Mouse (Mus musculus): ENCODE data around the gene Capzb. TPM values are rescaled to one million over a fixed set of nuclear protein-coding genes. Genes with fewer than 3 reads are reported as not detected.

Capzb gene
- polyA plus RNA-seq, 1 experiment from 2014 or later = 340 TPM

- H3K9me3 ChIP-seq = no peaks in the 10 kb centered on the region
- H3K27me3 ChIP-seq = no peaks in the 10 kb centered on the region
- H3K9ac ChIP-seq = no peak overlapping the region
- H3K36me3 ChIP-seq = no peaks in the 10 kb centered on the region
- H3K4me1 ChIP-seq (replicated peaks) = no peaks in the 10 kb centered on the region
- H3K4me3 ChIP-seq = no peak overlapping the region
- H3K27ac ChIP-seq = no peak overlapping the region
- 73% methylated on average over 8 of the region's 8 CpGs for WGBS
- no peak overlapping the region for H3K4me2 ChIP-seq
- ATAC-seq (ENCODE audit: low FRiP score) = no peak
Measured at GRCm38 (mm10) chr4:139167107-139167506, 25.6 kb upstream of the Capzb start.

GRCm38 (mm10) chr4:139168985-139169747 lies 23.5 kb upstream of the Capzb start:
- no peak for ATAC-seq (ENCODE audit: low FRiP score)
- Histone ChIP-seq H3K36me3 (no peaks in the 10 kb centered on the region), H3K27me3 (no peaks in the 10 kb centered on the region), H3K4me3 (no peak overlapping the region), H3K9ac (no peak overlapping the region), H3K9me3 (no peaks in the 10 kb centered on the region), H3K4me1 (replicated peaks) (no peaks in the 10 kb centered on the region), H3K27ac (no peak overlapping the region), H3K4me2 (no peak overlapping the region)
- 78% methylated on average over 15 of the region's 15 CpGs for WGBS

- Histone ChIP-seq H3K9ac (no peak overlapping the region), H3K9me3 (no peaks in the 10 kb centered on the region), H3K36me3 (no peaks in the 10 kb centered on the region), H3K4me3 (no peak overlapping the region), H3K4me2 (no peak overlapping the region), H3K27me3 (no peaks in the 10 kb centered on the region), H3K27ac (no peak overlapping the region), H3K4me1 (replicated peaks) (no peaks in the 10 kb centered on the region)
- ATAC-seq (ENCODE audit: low FRiP score) = no peak
- 62% methylated on average over 12 of the region's 12 CpGs for WGBS
Measured at GRCm38 (mm10) chr4:139169748-139170279, 22.9 kb upstream of the Capzb start.

- peaks cover 3% of the 10 kb centered on the region; the same call in 1 of the 2 replicates for H3K9me3 ChIP-seq
- WGBS = 61% methylated on average over 20 of the region's 20 CpGs
- H3K4me2 ChIP-seq = no peak overlapping the region
- no peaks in the 10 kb centered on the region for H3K36me3 ChIP-seq
- H3K27me3 ChIP-seq = no peaks in the 10 kb centered on the region
- no peak overlapping the region for H3K27ac ChIP-seq
- H3K4me1 ChIP-seq (replicated peaks) = 0 out of 2 replicates have a peak, but pooled peaks cover 2% of the 10 kb centered on the region
- H3K4me3 ChIP-seq = no peak overlapping the region
- no peak for ATAC-seq (ENCODE audit: low FRiP score)
- no peak overlapping the region for H3K9ac ChIP-seq
Measured at GRCm38 (mm10) chr4:139175061-139175971, 17.4 kb upstream of the Capzb start.

DNA sequence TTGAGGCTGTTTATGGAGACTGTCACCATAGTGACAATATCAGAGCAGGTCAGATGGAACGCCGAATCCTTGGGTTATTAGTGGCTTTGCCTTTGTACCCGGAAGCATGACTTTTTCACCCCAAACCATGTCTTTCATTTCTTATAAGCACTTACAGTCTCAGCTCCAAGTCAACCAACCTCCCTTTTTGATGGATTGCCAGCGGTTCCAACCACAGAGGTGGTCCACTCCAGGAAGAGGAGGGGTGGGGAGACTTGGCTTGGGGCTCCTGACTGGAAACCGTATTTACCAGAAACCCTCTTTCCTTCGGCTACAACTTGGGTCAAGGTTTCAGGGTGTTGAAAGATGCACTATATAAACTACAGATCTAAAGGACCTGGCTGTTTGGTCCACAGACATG lies 16.7 kb upstream of the Capzb start:
- WGBS = 71% methylated on average over 6 of the region's 6 CpGs

DNA sequence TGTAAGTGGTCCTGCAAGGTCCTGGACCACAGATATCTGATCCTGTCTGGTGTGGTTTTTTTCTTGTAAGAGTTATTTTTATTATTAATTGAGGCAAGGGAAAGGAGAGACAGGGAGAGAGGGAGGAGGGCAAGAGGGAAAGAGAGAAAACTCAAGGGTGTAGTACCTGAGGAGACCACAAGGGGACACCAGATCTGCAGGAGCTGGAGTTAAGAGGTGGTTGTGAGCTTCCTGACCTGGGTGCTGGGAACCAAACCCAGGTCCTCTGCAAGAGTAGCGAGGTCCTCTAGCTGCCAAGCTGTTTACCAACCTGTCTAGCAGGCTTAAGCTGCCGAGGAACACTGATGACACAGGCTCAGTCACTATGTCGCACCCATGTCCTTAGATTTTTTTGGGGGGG lies 14.8 kb upstream of the Capzb start:
- Histone ChIP-seq H3K4me1 (replicated peaks) (0 out of 2 replicates have a peak, but pooled peaks cover 2% of the 10 kb centered on the region), H3K9ac (no peak overlapping the region), H3K36me3 (no peaks in the 10 kb centered on the region), H3K27me3 (no peaks in the 10 kb centered on the region), H3K27ac (no peak overlapping the region), H3K4me2 (no peak overlapping the region), H3K9me3 (peaks cover 3% of the 10 kb centered on the region; the same call in 1 of the 2 replicates), H3K4me3 (no peak overlapping the region)
- 97% methylated on average over 3 of the region's 3 CpGs for WGBS
- no peak for ATAC-seq (ENCODE audit: low FRiP score)

More for the DNA sequence above, 16.7 kb upstream of the Capzb start:
- Histone ChIP-seq H3K36me3 (no peaks in the 10 kb centered on the region), H3K4me3 (no peak overlapping the region), H3K27ac (no peak overlapping the region), H3K9me3 (peaks cover 3% of the 10 kb centered on the region; the same call in 1 of the 2 replicates), H3K4me2 (no peak overlapping the region), H3K27me3 (no peaks in the 10 kb centered on the region), H3K4me1 (replicated peaks) (0 out of 2 replicates have a peak, but pooled peaks cover 2% of the 10 kb centered on the region), H3K9ac (no peak overlapping the region)
- no peak for ATAC-seq (ENCODE audit: low FRiP score)

GRCm38 (mm10) chr4:139178377-139178776 lies 14.3 kb upstream of the Capzb start:
- 95% methylated on average over 11 of the region's 11 CpGs for WGBS
- no peak overlapping the region for H3K4me2 ChIP-seq
- H3K4me1 ChIP-seq (replicated peaks) = 0 out of 2 replicates have a peak, but pooled peaks cover 2% of the 10 kb centered on the region
- H3K4me3 ChIP-seq = no peak overlapping the region
- H3K9me3 ChIP-seq = peaks cover 3% of the 10 kb centered on the region; the same call in 1 of the 2 replicates
- H3K27me3 ChIP-seq = no peaks in the 10 kb centered on the region
- H3K27ac ChIP-seq = no peak overlapping the region
- H3K9ac ChIP-seq = no peak overlapping the region
- no peaks in the 10 kb centered on the region for H3K36me3 ChIP-seq
- no peak for ATAC-seq (ENCODE audit: low FRiP score)

GRCm38 (mm10) chr4:139179218-139179617 lies 13.5 kb upstream of the Capzb start:
- Histone ChIP-seq H3K4me2 (no peak overlapping the region), H3K27ac (no peak overlapping the region), H3K4me3 (no peak overlapping the region), H3K9me3 (peaks cover 3% of the 10 kb centered on the region; the same call in 1 of the 2 replicates), H3K36me3 (no peaks in the 10 kb centered on the region), H3K4me1 (replicated peaks) (0 out of 2 replicates have a peak, but pooled peaks cover 2% of the 10 kb centered on the region), H3K9ac (no peak overlapping the region), H3K27me3 (no peaks in the 10 kb centered on the region)
- ATAC-seq (ENCODE audit: low FRiP score) = no peak
- WGBS = 76% methylated on average over 2 of the region's 2 CpGs

DNA sequence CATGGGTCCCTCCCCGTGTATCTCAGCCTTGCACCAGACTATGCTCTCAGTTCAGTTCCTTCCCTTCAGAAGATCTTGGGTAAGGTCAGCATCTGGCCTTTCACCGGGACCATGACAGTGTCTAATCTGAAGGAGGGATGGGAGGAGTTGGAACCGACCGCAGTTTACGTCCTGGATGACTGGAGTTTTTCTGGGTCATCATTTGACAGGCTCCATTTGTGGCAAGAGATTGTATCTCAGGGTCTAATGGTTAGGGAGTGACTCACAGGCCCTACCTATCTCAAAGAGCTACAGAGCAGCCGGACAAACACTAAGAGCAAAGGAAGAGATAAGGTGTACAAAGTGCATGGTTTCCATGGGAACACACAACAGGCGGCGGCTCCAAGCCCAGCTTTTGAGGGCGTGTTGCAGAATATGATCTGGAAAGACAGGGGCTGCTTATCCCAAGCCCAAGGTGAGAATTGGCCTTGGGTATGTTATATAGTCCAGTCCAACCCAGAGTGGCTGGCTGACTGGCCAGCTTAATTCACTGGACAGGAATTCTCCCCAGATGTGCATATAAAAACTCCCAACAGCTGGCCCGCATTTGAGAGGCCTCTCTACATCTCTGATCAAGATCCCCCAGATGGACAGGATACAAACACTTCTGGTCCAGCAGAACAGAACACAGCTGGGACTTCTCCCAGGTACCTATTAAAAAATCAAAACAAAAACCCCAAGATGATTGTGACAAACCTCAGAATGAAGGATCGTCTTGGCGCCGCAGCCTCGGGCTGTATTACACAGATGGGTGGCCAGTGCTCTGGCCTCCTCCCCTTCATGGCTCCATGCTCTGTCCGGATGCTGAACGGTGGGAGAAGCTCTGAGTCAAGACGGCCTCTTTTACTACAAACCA lies 12.7 kb upstream of the Capzb start:
- peaks cover 3% of the 10 kb centered on the region; the same call in 1 of the 2 replicates for H3K9me3 ChIP-seq
- no peak overlapping the region for H3K4me3 ChIP-seq
- no peak overlapping the region for H3K9ac ChIP-seq
- WGBS = 90% methylated on average over 17 of the region's 17 CpGs
- H3K4me1 ChIP-seq (replicated peaks) = 0 out of 2 replicates have a peak, but pooled peaks cover 2% of the 10 kb centered on the region
- no peak overlapping the region for H3K27ac ChIP-seq
- no peaks in the 10 kb centered on the region for H3K27me3 ChIP-seq
- no peak overlapping the region for H3K4me2 ChIP-seq
- ATAC-seq (ENCODE audit: low FRiP score) = no peak
- no peaks in the 10 kb centered on the region for H3K36me3 ChIP-seq

DNA sequence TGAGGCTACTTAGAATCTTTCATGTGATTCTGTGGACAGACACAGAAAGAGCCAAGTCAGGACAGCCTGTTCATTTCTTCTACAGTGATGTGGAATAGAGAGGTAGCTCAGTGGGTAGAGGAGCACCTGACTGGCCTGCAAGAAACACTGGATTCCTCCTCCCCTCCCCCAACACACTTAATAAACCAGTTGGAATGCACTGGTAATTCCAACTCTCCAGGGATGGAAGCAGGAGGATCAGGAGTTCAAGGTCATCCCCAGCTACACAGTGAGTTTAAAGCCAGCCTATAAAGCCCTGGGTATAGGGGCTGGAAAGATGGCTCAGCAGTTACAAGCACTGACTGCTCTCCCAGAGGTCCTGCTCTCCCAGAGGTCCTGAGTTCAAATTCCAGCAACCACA lies 10.2 kb upstream of the Capzb start:
- H3K9me3 ChIP-seq = peaks cover 3% of the 10 kb centered on the region; the same call in 1 of the 2 replicates
- no peaks in the 10 kb centered on the region for H3K27me3 ChIP-seq
- no peaks in the 10 kb centered on the region for H3K4me1 ChIP-seq (replicated peaks)
- H3K27ac ChIP-seq = no peak overlapping the region
- H3K4me3 ChIP-seq = no peak overlapping the region
- no peak for ATAC-seq (ENCODE audit: low FRiP score)
- H3K9ac ChIP-seq = no peak overlapping the region
- H3K36me3 ChIP-seq = no peaks in the 10 kb centered on the region
- H3K4me2 ChIP-seq = no peak overlapping the region

DNA sequence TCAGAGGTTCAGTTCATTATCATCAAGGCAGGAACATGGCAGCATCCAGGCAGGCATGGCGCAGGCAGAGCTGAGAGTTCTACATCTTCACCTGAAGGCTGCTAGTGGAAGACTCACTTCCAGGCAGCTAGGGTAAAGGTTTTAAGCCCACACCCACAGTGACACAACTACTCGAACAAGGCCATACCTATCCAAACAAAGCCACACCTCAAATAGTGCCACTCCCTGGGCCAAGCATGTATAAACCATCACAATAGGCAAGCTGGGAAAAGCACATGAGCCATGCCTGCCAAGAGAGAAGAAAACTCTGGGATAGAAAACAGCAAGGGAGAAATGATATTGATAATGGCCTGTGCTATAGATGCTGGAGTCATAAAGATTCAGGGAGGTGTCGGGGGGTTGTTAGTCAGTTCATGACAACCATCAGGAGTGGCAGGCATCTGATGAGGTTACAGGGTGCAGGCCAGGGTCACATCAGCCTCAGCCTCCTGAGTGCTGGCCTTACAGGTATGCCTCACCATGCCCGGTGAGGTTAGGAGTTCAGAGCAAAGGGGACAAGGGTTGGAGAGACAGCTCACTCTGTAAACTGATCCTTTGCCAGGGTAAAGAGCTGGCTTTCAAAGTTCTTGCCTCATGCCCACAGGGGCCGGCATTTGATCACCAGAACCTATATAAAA lies 6.8 kb upstream of the Capzb start:
- whole genome bisulfite sequencing = 95% methylated on average over 5 of the region's 5 CpGs
- H3K4me1 ChIP-seq (replicated peaks) = peaks cover 3% of the 10 kb centered on the region; the same call in 1 of the 2 replicates

More for the DNA sequence above, 6.8 kb upstream of the Capzb start:
- Histone ChIP-seq H3K27ac (no peak overlapping the region), H3K4me2 (no peak overlapping the region), H3K27me3 (no peaks in the 10 kb centered on the region), H3K4me3 (no peak overlapping the region), H3K36me3 (no peaks in the 10 kb centered on the region), H3K9ac (no peak overlapping the region), H3K9me3 (no peaks in the 10 kb centered on the region)
- ATAC-seq (ENCODE audit: low FRiP score) = no peak
